Mouse (Mus musculus): ENCODE measurements around the gene Rbmxl1. TPM values are rescaled to one million over a fixed set of nuclear protein-coding genes. Genes with fewer than 3 reads are reported as not detected.
A peak's percentile ranks its signal among the peaks of the same experiment; 100 is the strongest.
"Not testable (repeated sequence)": the region's sequence is repeated elsewhere in the genome, so short reads cannot be mapped to it uniquely, and the experiment has no call there.

The Rbmxl1 gene
- polyA plus RNA-seq, 1 experiment from 2014 or later: 235 TPM

DNA sequence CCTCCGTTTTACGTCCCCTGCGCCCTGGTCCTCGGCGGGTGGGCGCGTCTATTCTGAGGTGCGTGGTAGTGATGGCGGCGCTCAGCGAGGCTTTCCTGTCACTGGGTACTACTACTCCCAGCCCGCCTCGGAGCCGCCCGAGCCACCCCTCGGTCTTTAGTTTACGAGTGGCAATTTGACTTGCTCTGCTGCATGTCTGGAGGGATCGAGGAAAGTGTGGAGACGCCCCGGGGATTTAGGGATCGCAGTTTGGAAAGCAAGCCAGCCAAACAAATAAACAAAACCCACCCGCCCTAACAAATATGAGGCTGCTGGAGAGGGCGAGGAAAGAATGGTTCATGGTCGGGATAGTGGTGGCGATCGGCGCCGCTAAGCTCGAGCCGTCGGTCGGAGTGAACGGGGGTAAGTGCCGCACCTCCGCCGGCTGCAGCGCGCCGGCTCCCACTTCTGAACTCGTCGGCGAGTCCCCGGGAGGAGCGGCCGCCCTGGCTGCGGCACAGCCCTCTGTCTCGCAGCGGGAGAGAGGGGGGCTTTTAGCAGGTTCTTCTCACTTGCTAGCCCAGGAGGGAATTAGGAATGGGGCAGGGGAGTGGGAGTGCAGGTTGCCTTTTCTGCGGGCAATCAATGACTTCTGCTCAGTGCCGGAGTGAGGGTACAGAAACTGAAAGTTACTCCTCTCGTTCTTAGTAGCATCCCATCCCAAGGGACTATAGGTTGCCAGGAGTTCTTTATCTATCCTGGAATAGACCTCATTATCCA, 754 bp upstream of the Rbmxl1 start, which contains the start of gene Slc10a7:
Gene Slc10a7 (plus strand): TSS at position 74 of the 759 bp plus-strand sequence.
- H3K36me3 ChIP-seq (ENCODE audit: control insufficient read depth, insufficient read depth, low read length): peaks cover 11% of the 10 kb centered on the region
- ATAC-seq (ENCODE audit: insufficient number of reproducible peaks, insufficient read depth, low FRiP score, low read depth): peak; percentile 94
- WGBS: under 1% methylated on average over 51 of the region's 51 CpGs
- H3K4me3 ChIP-seq (ENCODE audit: low read depth, low read length): peak within 1 kb of the TSS; percentile 69
- H3K9me3 ChIP-seq (ENCODE audit: control insufficient read depth, low read depth, low read length): peaks cover 4% of the 10 kb centered on the region; the same call in 1 of the 2 replicates
- H3K27ac ChIP-seq (ENCODE audit: low read length): peak within 1 kb of the TSS; percentile 93
- H3K4me1 ChIP-seq (ENCODE audit: control insufficient read depth, insufficient read depth, low read length): peaks cover 5% of the 10 kb centered on the region; the same call in 1 of the 2 replicates
- H3K4me2 ChIP-seq (replicated peaks; ENCODE audit: low read depth, low read length): peak within 1 kb of the TSS; percentile 82
- H3K27me3 ChIP-seq (ENCODE audit: control insufficient read depth, insufficient read depth, low read length): no peaks in the 10 kb centered on the region
- H3K9ac ChIP-seq (replicated peaks; ENCODE audit: low read depth, low read length): peak within 1 kb of the TSS; percentile 99

- peak overlapping the region; percentile 76 for H3K4me2 ChIP-seq (replicated peaks; ENCODE audit: low read depth, low read length)
- WGBS: under 1% methylated on average over 36 of the region's 38 CpGs
- H3K27me3 ChIP-seq (ENCODE audit: control insufficient read depth, insufficient read depth, low read length): no peaks in the 10 kb centered on the region
- ATAC-seq (ENCODE audit: insufficient number of reproducible peaks, insufficient read depth, low FRiP score, low read depth): peak; percentile 20
- peak overlapping the region; percentile 93 for H3K27ac ChIP-seq (ENCODE audit: low read length)
- H3K9me3 ChIP-seq (ENCODE audit: control insufficient read depth, low read depth, low read length): peaks cover 4% of the 10 kb centered on the region; the same call in 1 of the 2 replicates
- peaks cover 5% of the 10 kb centered on the region; the same call in 1 of the 2 replicates for H3K4me1 ChIP-seq (ENCODE audit: control insufficient read depth, insufficient read depth, low read length)
- peak overlapping the region; percentile 69 for H3K4me3 ChIP-seq (ENCODE audit: low read depth, low read length)
- peaks cover 18% of the 10 kb centered on the region for H3K36me3 ChIP-seq (ENCODE audit: control insufficient read depth, insufficient read depth, low read length)
- H3K9ac ChIP-seq (replicated peaks; ENCODE audit: low read depth, low read length): peak overlapping the region; percentile 99
Observed at GRCm38 (mm10) chr8:78507979-78508718, 549 bp downstream of the Rbmxl1 start.

- no peak overlapping the region for H3K4me2 ChIP-seq (replicated peaks; ENCODE audit: low read depth, low read length)
- peaks cover 5% of the 10 kb centered on the region; the same call in 1 of the 2 replicates for H3K4me1 ChIP-seq (ENCODE audit: control insufficient read depth, insufficient read depth, low read length)
- H3K27ac ChIP-seq (ENCODE audit: low read length): no peak overlapping the region
- H3K36me3 ChIP-seq (ENCODE audit: control insufficient read depth, insufficient read depth, low read length): peaks cover 18% of the 10 kb centered on the region
- H3K9me3 ChIP-seq (ENCODE audit: control insufficient read depth, low read depth, low read length): peaks cover 4% of the 10 kb centered on the region; the same call in 1 of the 2 replicates
- no peak overlapping the region for H3K4me3 ChIP-seq (ENCODE audit: low read depth, low read length)
- no peak overlapping the region for H3K9ac ChIP-seq (replicated peaks; ENCODE audit: low read depth, low read length)
- 70% methylated on average over 2 of the region's 2 CpGs for WGBS
- H3K27me3 ChIP-seq (ENCODE audit: control insufficient read depth, insufficient read depth, low read length): no peaks in the 10 kb centered on the region
- no peak for ATAC-seq (ENCODE audit: insufficient number of reproducible peaks, insufficient read depth, low FRiP score, low read depth)
Observed at GRCm38 (mm10) chr8:78502706-78503105, 6.0 kb downstream of the Rbmxl1 start.

- H3K9ac ChIP-seq (replicated peaks; ENCODE audit: low read depth, low read length); H3K4me2 ChIP-seq (replicated peaks; ENCODE audit: low read depth, low read length); H3K27ac ChIP-seq (ENCODE audit: low read length); H3K36me3 ChIP-seq (ENCODE audit: control insufficient read depth, insufficient read depth, low read length); H3K9me3 ChIP-seq (ENCODE audit: control insufficient read depth, low read depth, low read length); ATAC-seq (ENCODE audit: insufficient number of reproducible peaks, insufficient read depth, low FRiP score, low read depth); H3K4me3 ChIP-seq (ENCODE audit: low read depth, low read length); H3K4me1 ChIP-seq (ENCODE audit: control insufficient read depth, insufficient read depth, low read length); H3K27me3 ChIP-seq (ENCODE audit: control insufficient read depth, insufficient read depth, low read length): not testable (repeated sequence)
- WGBS: 91% methylated on average over 3 of the region's 3 CpGs
Observed at GRCm38 (mm10) chr8:78496273-78496672, 12.4 kb downstream of the Rbmxl1 start.

DNA sequence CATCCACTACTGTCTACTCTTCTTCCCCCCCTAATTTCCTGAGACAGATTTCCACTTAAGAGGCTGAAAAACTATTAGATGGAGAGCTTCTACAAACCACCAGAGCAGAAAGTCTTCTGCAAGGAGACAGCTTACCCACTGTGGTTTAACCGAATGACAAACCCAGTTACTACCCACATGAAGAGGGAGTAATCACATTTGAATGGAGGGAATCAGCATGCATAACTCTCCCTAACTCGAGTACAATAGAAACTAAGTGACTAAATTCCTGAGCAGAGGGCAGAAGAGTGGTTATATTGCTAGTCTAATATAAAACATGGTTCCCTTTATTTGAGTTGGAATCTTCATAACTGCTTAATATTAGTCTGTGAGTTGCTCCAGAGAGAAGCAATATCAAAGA, 15.7 kb downstream of the Rbmxl1 start:
- H3K4me1 ChIP-seq (ENCODE audit: control insufficient read depth, insufficient read depth, low read length): no peaks in the 10 kb centered on the region
- H3K4me2 ChIP-seq (replicated peaks; ENCODE audit: low read depth, low read length): no peak overlapping the region
- H3K36me3 ChIP-seq (ENCODE audit: control insufficient read depth, insufficient read depth, low read length): no peaks in the 10 kb centered on the region
- no peaks in the 10 kb centered on the region for H3K9me3 ChIP-seq (ENCODE audit: control insufficient read depth, low read depth, low read length)
- H3K27ac ChIP-seq (ENCODE audit: low read length): no peak overlapping the region
- ATAC-seq (ENCODE audit: insufficient number of reproducible peaks, insufficient read depth, low FRiP score, low read depth): no peak
- no peaks in the 10 kb centered on the region for H3K27me3 ChIP-seq (ENCODE audit: control insufficient read depth, insufficient read depth, low read length)
- no peak overlapping the region for H3K4me3 ChIP-seq (ENCODE audit: low read depth, low read length)
- WGBS: 54% methylated on average over 2 of the region's 2 CpGs
- H3K9ac ChIP-seq (replicated peaks; ENCODE audit: low read depth, low read length): no peak overlapping the region

DNA sequence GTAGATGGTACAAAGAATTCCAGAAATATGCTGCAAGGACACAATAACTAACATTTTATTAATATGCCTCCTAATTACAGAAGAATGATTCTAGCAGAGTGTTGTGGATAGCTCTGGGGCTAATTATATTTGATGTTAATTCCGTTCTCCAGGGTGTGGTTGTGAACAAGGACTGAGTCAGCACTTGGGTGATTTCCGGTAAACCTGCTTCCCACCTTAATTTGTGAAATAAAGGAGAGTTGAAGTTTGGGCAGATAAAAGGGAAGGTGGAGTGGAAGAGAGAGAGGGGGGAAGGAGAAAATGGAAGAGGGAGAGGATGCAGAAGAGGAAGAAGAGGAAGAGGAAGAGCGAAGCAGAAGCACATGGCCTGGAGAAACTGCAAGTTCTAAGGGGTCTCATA, 19.0 kb downstream of the Rbmxl1 start:
- no peaks in the 10 kb centered on the region for H3K4me1 ChIP-seq (ENCODE audit: control insufficient read depth, insufficient read depth, low read length)
- ATAC-seq (ENCODE audit: insufficient number of reproducible peaks, insufficient read depth, low FRiP score, low read depth): no peak

GRCm38 (mm10) chr8:78477051-78477829, 31.5 kb downstream of the Rbmxl1 start:
- H3K9ac ChIP-seq (replicated peaks; ENCODE audit: low read depth, low read length): no peak overlapping the region
- no peak for ATAC-seq (ENCODE audit: insufficient number of reproducible peaks, insufficient read depth, low FRiP score, low read depth)

More for the DNA sequence above, 19.0 kb downstream of the Rbmxl1 start:
- WGBS: 92% methylated on average over 3 of the region's 3 CpGs
- H3K9me3 ChIP-seq (ENCODE audit: control insufficient read depth, low read depth, low read length): no peaks in the 10 kb centered on the region
- H3K27me3 ChIP-seq (ENCODE audit: control insufficient read depth, insufficient read depth, low read length): no peaks in the 10 kb centered on the region
- H3K36me3 ChIP-seq (ENCODE audit: control insufficient read depth, insufficient read depth, low read length): no peaks in the 10 kb centered on the region
- H3K4me2 ChIP-seq (replicated peaks; ENCODE audit: low read depth, low read length): no peak overlapping the region
- no peak overlapping the region for H3K9ac ChIP-seq (replicated peaks; ENCODE audit: low read depth, low read length)
- no peak overlapping the region for H3K4me3 ChIP-seq (ENCODE audit: low read depth, low read length)
- no peak overlapping the region for H3K27ac ChIP-seq (ENCODE audit: low read length)

DNA sequence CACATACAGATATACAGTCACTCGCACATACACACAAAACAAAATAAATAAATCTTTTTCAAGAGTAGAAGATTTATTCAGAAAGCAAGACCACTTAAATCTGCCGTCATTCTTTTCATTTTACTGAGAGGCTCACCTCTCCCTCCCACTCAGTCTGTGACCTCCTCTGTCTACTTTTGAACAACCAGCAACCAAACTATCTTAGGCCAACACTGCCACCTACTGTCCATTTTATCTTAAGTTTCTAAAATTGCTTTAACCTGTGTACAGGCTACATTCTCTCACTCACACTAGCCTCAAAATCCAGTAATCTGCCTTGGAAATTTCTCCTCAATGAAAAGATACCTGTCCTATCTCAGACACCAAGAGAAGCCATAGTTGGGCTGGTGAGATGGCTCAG, 40.8 kb downstream of the Rbmxl1 start:
- Histone ChIP-seq H3K9ac (replicated peaks; ENCODE audit: low read depth, low read length) (no peak overlapping the region), H3K4me1 (ENCODE audit: control insufficient read depth, insufficient read depth, low read length) (no peaks in the 10 kb centered on the region), H3K4me2 (replicated peaks; ENCODE audit: low read depth, low read length) (no peak overlapping the region), H3K27ac (ENCODE audit: low read length) (no peak overlapping the region), H3K27me3 (ENCODE audit: control insufficient read depth, insufficient read depth, low read length) (no peaks in the 10 kb centered on the region), H3K4me3 (ENCODE audit: low read depth, low read length) (no peak overlapping the region), H3K36me3 (ENCODE audit: control insufficient read depth, insufficient read depth, low read length) (no peaks in the 10 kb centered on the region), H3K9me3 (ENCODE audit: control insufficient read depth, low read depth, low read length) (no peaks in the 10 kb centered on the region; the same call in 1 of the 2 replicates)
- 84% methylated on average over 2 of the region's 2 CpGs for WGBS
- no peak for ATAC-seq (ENCODE audit: insufficient number of reproducible peaks, insufficient read depth, low FRiP score, low read depth)

More at GRCm38 (mm10) chr8:78477051-78477829, 31.5 kb downstream of the Rbmxl1 start:
- H3K9me3 ChIP-seq (ENCODE audit: control insufficient read depth, low read depth, low read length): no peaks in the 10 kb centered on the region
- H3K27me3 ChIP-seq (ENCODE audit: control insufficient read depth, insufficient read depth, low read length): no peaks in the 10 kb centered on the region
- no peak overlapping the region for H3K27ac ChIP-seq (ENCODE audit: low read length)
- H3K4me3 ChIP-seq (ENCODE audit: low read depth, low read length): no peak overlapping the region
- WGBS: 42% methylated on average over 6 of the region's 6 CpGs
- H3K4me1 ChIP-seq (ENCODE audit: control insufficient read depth, insufficient read depth, low read length): no peaks in the 10 kb centered on the region
- H3K4me2 ChIP-seq (replicated peaks; ENCODE audit: low read depth, low read length): no peak overlapping the region
- H3K36me3 ChIP-seq (ENCODE audit: control insufficient read depth, insufficient read depth, low read length): no peaks in the 10 kb centered on the region

All from stomach, embryonic 14.5 days (tissue).